13 mouse cellular contexts compared by ENCODE assay signal in genomic region chr11:85789750-85790149, GRCm38 (mm10). TPM values are rescaled to one million over a fixed set of nuclear protein-coding genes. Genes with fewer than 3 reads are reported as not detected.
"Had no signal": no experiment of that assay in that cellular context is flagged by ENCODE, and none has a peak within 500 bp of the region (broad histone marks: within the 10 kb centered on the region; RNA-seq: fewer than 3 reads in every experiment).

No protein-coding gene starts in this region.

- H3K9me3 ChIP-seq: hindbrain, embryonic 15.5 days; kidney, embryonic 15.5 days; limb, embryonic 12.5 days; megakaryocyte, embryonic 14.5 days; neural tube, embryonic 13.5 days had no signal

- H3K4me3 ChIP-seq: hindbrain, embryonic 15.5 days; kidney, embryonic 15.5 days; limb, embryonic 12.5 days; megakaryocyte, embryonic 14.5 days; neural tube, embryonic 13.5 days had no signal

- ATAC-seq: midbrain, embryonic 16.5 days had no signal

- DNase-seq: kidney, adult 2 months; kidney, postnatal 25 days; right cerebral cortex, postnatal 25 days; thymus, adult 2 months; thymus, postnatal 25 days had no signal

- H3K4me1 ChIP-seq: hindbrain, embryonic 15.5 days; neural tube, embryonic 13.5 days had no signal

- H3K27ac ChIP-seq: hindbrain, embryonic 15.5 days; limb, embryonic 12.5 days; macrophage; neural tube, embryonic 13.5 days had no signal

- H3K36me3 ChIP-seq: hindbrain, embryonic 15.5 days; kidney, embryonic 15.5 days; limb, embryonic 12.5 days; neural tube, embryonic 13.5 days had no signal

- H3K4me2 ChIP-seq: hindbrain, embryonic 15.5 days; kidney, embryonic 15.5 days; limb, embryonic 12.5 days; midbrain, embryonic 11.5 days; neural tube, embryonic 13.5 days had no signal

- H3K9ac ChIP-seq: hindbrain, embryonic 15.5 days; kidney, embryonic 15.5 days; limb, embryonic 12.5 days; neural tube, embryonic 13.5 days had no signal

- H3K27me3 ChIP-seq: hindbrain, embryonic 15.5 days; kidney, embryonic 15.5 days; neural tube, embryonic 13.5 days had no signal

RNA-seq across cellular contexts. Expression of gene Tbx2, which starts 42.6 kb away (rescaled TPM):
- polyA plus RNA-seq: macrophage had no signal
